Mouse (Mus musculus): ENCODE data around the gene Vmn1r57. TPM values are rescaled to one million over a fixed set of nuclear protein-coding genes. Genes with fewer than 3 reads are reported as not detected.

The Vmn1r57 gene
- not detected in 2 replicates for polyA plus RNA-seq (2012; rRNA removed; ENCODE audit: low replicate concordance)

DNA sequence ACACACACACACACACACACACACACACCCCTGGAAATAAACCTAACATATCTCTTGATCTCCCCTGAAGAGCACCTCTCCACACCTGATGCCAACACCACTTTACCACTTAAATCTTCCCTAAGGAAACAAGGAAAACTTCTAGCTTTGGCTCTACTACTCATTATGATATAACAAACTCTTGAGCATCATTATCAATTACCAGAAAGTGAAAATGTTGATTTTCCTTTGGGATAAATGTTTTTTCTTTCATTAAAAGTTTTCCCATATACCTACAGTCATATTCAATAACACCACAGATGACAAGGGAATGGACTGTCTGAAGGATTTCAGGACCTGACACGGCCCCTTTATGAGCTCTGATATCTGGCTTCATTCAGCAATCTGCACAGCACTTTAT, at the start of gene Vmn1r57:
TSS of gene Vmn1r57 (plus strand) at position 301 of the 400 bp plus-strand sequence.

DNA sequence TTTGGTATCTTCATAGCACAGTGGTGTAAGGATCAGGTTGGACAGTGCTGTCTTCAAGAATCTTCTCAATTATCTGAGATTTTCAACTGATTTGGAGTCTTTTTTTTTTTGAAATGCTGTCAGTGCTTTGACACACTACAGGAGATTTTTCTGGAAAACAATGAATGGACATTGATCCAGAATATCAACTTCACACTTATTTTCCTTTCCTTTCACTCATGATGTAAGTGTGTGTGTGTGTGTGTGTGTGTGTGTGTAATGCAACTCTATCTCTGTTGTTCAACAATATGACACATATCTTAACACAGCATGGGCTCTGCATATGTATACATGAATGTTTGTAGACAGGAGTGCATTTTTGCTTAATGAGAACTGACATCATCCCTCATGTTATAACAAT, 21.6 kb upstream of the Vmn1r57 start, which contains the start of gene Vmn1r56:
TSS of gene Vmn1r56 (minus strand) at position 101 of the 400 bp plus-strand sequence.

Other genes starting within 250 kb of the Vmn1r57 start
- gene Sbk3, start 247.3 kb upstream of the Vmn1r57 start, polyA plus RNA-seq (2012; rRNA removed; ENCODE audit: low replicate concordance), result 0.25 and 1.3 TPM in 2 replicates
- 72.4 and 81.0 TPM in 2 replicates for gene Zfp579, start 222.3 kb upstream of the Vmn1r57 start, polyA plus RNA-seq (2012; rRNA removed; ENCODE audit: low replicate concordance)
- 35.2 and 68.4 TPM in 2 replicates for gene Zfp524, start 204.1 kb upstream of the Vmn1r57 start, polyA plus RNA-seq (2012; rRNA removed; ENCODE audit: low replicate concordance)
- 34.7 and 40.0 TPM in 2 replicates for gene Fiz1, start 203.8 kb upstream of the Vmn1r57 start, polyA plus RNA-seq (2012; rRNA removed; ENCODE audit: low replicate concordance)
- gene Gm44973, start 203.0 kb upstream of the Vmn1r57 start, polyA plus RNA-seq (2012; rRNA removed; ENCODE audit: low replicate concordance), result not detected in 2 replicates
- gene Zfp865, start 198.1 kb upstream of the Vmn1r57 start, polyA plus RNA-seq (2012; rRNA removed; ENCODE audit: low replicate concordance), result 33.5 and 79.1 TPM in 2 replicates
- 1.5 and 3.1 TPM in 2 replicates for gene Ccdc106, start 197.9 kb upstream of the Vmn1r57 start, polyA plus RNA-seq (2012; rRNA removed; ENCODE audit: low replicate concordance)
- not detected in 2 replicates for gene 4632433K11Rik, start 184.4 kb upstream of the Vmn1r57 start, polyA plus RNA-seq (2012; rRNA removed; ENCODE audit: low replicate concordance)
- 4.6 and 5.6 TPM in 2 replicates for gene Zfp784, start 180.0 kb upstream of the Vmn1r57 start, polyA plus RNA-seq (2012; rRNA removed; ENCODE audit: low replicate concordance)
- gene Zfp580, start 167.0 kb upstream of the Vmn1r57 start, polyA plus RNA-seq (2012; rRNA removed; ENCODE audit: low replicate concordance), result 19.3 and 35.9 TPM in 2 replicates
- gene U2af2, start 156.3 kb upstream of the Vmn1r57 start, polyA plus RNA-seq (2012; rRNA removed; ENCODE audit: low replicate concordance), result 156 and 169 TPM in 2 replicates
- gene Epn1, start 138.3 kb upstream of the Vmn1r57 start, polyA plus RNA-seq (2012; rRNA removed; ENCODE audit: low replicate concordance), result 168 and 263 TPM in 2 replicates
- gene Rfpl4, start 101.5 kb upstream of the Vmn1r57 start, polyA plus RNA-seq (2012; rRNA removed; ENCODE audit: low replicate concordance), result not detected in 2 replicates
- 0.84 and 0.93 TPM in 2 replicates for gene Rasl2-9, start 92.5 kb upstream of the Vmn1r57 start, polyA plus RNA-seq (2012; rRNA removed; ENCODE audit: low replicate concordance)
- not detected in 2 replicates for gene Vmn1r55, start 68.8 kb upstream of the Vmn1r57 start, polyA plus RNA-seq (2012; rRNA removed; ENCODE audit: low replicate concordance)
- not detected in 2 replicates for gene Vmn1r56, start 21.7 kb upstream of the Vmn1r57 start, polyA plus RNA-seq (2012; rRNA removed; ENCODE audit: low replicate concordance)
- not detected in 2 replicates for gene Gm5065, start 132.0 kb downstream of the Vmn1r57 start, polyA plus RNA-seq (2012; rRNA removed; ENCODE audit: low replicate concordance)
- gene Nlrp2, start 132.5 kb downstream of the Vmn1r57 start, polyA plus RNA-seq (2012; rRNA removed; ENCODE audit: low replicate concordance), result not detected in 2 replicates
- gene Vmn1r58, start 194.9 kb downstream of the Vmn1r57 start, polyA plus RNA-seq (2012; rRNA removed; ENCODE audit: low replicate concordance), result not detected in 2 replicates
- not detected in 2 replicates for gene Vmn1r59, start 238.3 kb downstream of the Vmn1r57 start, polyA plus RNA-seq (2012; rRNA removed; ENCODE audit: low replicate concordance)

Data from mammary gland, adult 2 months (tissue).